Mouse (Mus musculus): ENCODE results near the gene Sbds. TPM values are rescaled to one million over a fixed set of nuclear protein-coding genes. Genes with fewer than 3 reads are reported as not detected.

Sbds gene
- polyA plus RNA-seq, 1 experiment from 2014 or later = 69.4 TPM

DNA sequence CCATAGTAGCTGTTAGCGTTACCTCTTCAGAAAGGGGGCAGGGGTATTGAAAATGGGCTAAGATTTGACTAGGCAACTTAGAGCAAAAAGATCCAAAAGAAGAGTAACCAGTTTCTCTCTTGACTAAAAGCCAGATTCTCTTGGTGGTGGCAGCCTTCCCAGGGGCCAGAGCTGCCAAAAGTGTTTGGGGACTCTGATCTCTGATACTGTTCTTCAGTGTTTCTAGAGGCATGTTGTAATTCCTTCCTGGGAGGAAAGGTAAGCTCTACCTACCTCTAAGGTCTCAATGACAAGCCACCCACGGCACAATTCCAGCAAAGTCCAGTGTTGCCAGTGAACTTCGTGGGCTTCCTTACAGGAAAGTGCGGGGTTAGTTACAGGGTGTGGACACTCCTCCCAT, 37.9 kb downstream of the Sbds start:
- ATAC-seq (ENCODE audit: insufficient read depth, low FRiP score, low read depth) = no peak
- H3K27ac ChIP-seq = no peak overlapping the region
- H3K27me3 ChIP-seq (replicated peaks) = no peaks in the 10 kb centered on the region
- H3K4me2 ChIP-seq = no peak overlapping the region
- H3K4me3 ChIP-seq (replicated peaks) = no peak overlapping the region
- H3K36me3 ChIP-seq = 0 out of 2 replicates have a peak, but pooled peaks cover 12% of the 10 kb centered on the region
- H3K4me1 ChIP-seq = no peaks in the 10 kb centered on the region
- WGBS = 85% methylated on average over 4 of the region's 4 CpGs
- no peak overlapping the region for H3K9ac ChIP-seq
- no peaks in the 10 kb centered on the region for H3K9me3 ChIP-seq

DNA sequence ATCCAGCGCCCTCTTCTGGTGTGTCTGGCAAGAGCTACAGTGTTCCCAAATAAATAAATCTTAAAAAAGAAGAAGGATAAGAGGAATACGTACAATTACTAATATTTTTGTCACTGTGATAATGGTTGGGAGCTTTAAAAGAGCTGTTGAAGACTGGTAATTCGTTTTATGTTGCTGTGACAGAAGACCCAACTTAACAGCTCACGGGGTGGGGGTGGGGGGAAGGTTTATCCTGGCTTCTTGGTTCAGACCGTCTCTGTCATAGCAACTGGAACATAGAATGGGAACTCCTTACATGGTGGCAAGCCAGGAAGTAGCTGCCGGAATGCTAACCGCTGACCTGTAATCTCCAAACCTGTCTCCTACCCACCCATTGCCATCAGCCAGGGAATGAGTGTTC, 38.5 kb downstream of the Sbds start, which contains the start of gene Tmem248:
Gene Tmem248 (plus strand): TSS at position 301 of the 400 bp plus-strand sequence.
- ATAC-seq (ENCODE audit: insufficient read depth, low FRiP score, low read depth) = no peak
- 81% methylated on average over 7 of the region's 7 CpGs for WGBS
- no peaks in the 10 kb centered on the region for H3K27me3 ChIP-seq (replicated peaks)
- H3K4me1 ChIP-seq = no peaks in the 10 kb centered on the region
- no peak within 1 kb of the TSS for H3K27ac ChIP-seq
- H3K4me3 ChIP-seq (replicated peaks) = no peak within 1 kb of the TSS
- no peak within 1 kb of the TSS for H3K9ac ChIP-seq
- peaks cover 17% of the 10 kb centered on the region for H3K36me3 ChIP-seq
- H3K9me3 ChIP-seq = no peaks in the 10 kb centered on the region
- no peak within 1 kb of the TSS for H3K4me2 ChIP-seq

DNA sequence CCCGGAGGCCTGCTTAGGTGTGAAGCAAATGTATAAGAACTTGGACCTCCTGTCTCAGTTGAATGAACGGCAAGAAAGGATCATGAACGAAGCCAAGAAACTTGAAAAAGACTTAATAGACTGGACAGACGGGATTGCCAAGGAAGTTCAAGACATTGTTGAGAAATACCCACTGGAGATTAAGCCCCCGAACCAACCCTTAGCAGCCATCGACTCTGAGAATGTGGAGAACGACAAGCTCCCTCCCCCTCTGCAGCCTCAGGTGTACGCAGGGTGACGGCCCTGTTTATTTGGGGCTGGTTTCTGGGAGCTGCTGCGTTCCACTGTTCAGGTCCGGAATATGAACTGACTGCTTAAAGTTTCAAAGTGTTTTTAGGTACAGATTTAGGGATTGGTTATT, 42.4 kb downstream of the Sbds start:
- H3K4me3 ChIP-seq (replicated peaks) = no peak overlapping the region
- peaks cover 44% of the 10 kb centered on the region for H3K36me3 ChIP-seq
- H3K9me3 ChIP-seq = no peaks in the 10 kb centered on the region
- H3K4me1 ChIP-seq = no peaks in the 10 kb centered on the region
- no peak overlapping the region for H3K9ac ChIP-seq
- ATAC-seq (ENCODE audit: insufficient read depth, low FRiP score, low read depth) = no peak
- H3K4me2 ChIP-seq = no peak overlapping the region
- H3K27ac ChIP-seq = no peak overlapping the region
- no peaks in the 10 kb centered on the region for H3K27me3 ChIP-seq (replicated peaks)
- 89% methylated on average over 11 of the region's 11 CpGs for WGBS

DNA sequence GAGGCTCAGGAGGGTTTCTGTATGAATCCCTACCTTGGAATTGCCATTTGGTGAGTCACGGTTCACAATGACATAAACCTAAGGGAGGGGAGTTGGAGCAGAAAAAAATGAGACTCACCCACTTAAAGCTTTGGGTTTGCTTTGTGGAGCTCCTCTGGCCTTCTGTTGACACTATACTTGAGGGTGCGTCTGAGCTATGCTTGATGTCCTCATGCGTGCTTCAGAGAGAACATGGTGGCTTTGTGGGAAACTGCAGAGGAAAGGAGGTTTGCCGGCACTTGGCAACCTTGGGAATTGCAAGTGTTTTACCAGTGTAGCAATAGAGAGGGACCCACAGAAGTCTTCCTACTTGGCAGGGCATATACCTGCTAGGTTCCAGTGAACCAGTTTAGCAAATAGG, 48.0 kb downstream of the Sbds start:
- H3K9ac ChIP-seq = no peak overlapping the region
- no peak overlapping the region for H3K27ac ChIP-seq
- no peaks in the 10 kb centered on the region for H3K9me3 ChIP-seq
- H3K27me3 ChIP-seq (replicated peaks) = no peaks in the 10 kb centered on the region
- H3K36me3 ChIP-seq = peaks cover 32% of the 10 kb centered on the region
- H3K4me1 ChIP-seq = no peaks in the 10 kb centered on the region
- no peak overlapping the region for H3K4me2 ChIP-seq
- no peak for ATAC-seq (ENCODE audit: insufficient read depth, low FRiP score, low read depth)
- 83% methylated on average over 4 of the region's 4 CpGs for WGBS
- no peak overlapping the region for H3K4me3 ChIP-seq (replicated peaks)

DNA sequence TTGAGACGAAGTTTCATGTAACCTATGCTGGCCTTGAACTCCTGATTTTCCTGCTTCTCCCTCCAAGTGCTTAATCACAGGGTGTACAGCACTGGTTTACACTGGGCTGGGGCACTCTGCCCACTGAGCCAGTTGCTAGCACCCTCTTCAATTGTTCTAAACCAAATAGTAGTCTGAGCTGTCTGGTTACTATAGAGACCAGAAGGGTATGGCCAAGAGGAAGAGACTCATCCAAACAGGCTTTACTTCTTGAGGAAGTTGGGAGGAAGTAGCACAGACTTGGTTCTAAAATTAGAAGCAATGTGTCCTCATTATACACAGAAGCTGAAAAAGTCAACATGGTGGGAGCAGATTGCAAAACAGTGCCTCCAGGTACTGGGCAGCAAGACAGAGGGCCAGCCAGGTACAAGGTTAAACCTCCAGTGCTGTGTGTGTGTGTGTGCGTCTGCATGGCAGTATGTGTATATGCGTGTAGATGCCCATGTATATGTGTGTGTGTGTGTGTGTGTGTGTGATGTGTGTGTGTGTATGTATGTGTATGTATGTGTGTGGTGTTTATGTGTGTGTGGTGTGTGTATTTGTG, 49.8 kb downstream of the Sbds start:
- no peak overlapping the region for H3K9ac ChIP-seq
- H3K4me1 ChIP-seq = no peaks in the 10 kb centered on the region
- no peak overlapping the region for H3K4me3 ChIP-seq (replicated peaks)
- ATAC-seq (ENCODE audit: insufficient read depth, low FRiP score, low read depth) = no peak
- H3K4me2 ChIP-seq = no peak overlapping the region
- no peaks in the 10 kb centered on the region for H3K27me3 ChIP-seq (replicated peaks)
- WGBS = 92% methylated on average over 3 of the region's 3 CpGs
- peaks cover 24% of the 10 kb centered on the region for H3K36me3 ChIP-seq
- no peaks in the 10 kb centered on the region for H3K9me3 ChIP-seq
- no peak overlapping the region for H3K27ac ChIP-seq

DNA sequence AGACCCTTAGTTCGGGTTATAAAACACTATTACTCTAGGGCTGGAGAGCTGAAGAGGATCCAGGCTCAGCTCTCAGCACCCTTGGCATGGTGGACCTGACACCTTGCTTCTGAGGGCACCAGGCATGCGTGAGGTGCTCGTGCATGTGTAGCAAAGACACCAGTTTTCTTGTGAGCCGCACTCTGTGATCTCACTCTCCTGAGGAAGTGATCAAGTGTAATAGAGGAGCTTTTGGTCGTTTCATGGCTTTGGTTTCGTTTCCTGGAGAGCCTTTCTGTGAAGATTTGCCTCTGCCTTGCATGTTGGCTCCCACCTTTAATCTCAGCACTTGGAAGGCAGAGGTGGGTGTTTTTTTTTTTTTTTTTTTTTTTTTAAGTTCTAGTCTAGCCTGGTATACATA, 50.8 kb downstream of the Sbds start:
- 79% methylated on average over 6 of the region's 6 CpGs for WGBS
- ATAC-seq (ENCODE audit: insufficient read depth, low FRiP score, low read depth) = no peak
- Histone ChIP-seq H3K27me3 (replicated peaks) (no peaks in the 10 kb centered on the region), H3K4me3 (replicated peaks) (no peak overlapping the region), H3K9ac (no peak overlapping the region), H3K9me3 (no peaks in the 10 kb centered on the region), H3K4me2 (no peak overlapping the region), H3K27ac (no peak overlapping the region), H3K36me3 (peaks cover 14% of the 10 kb centered on the region), H3K4me1 (no peaks in the 10 kb centered on the region)

DNA sequence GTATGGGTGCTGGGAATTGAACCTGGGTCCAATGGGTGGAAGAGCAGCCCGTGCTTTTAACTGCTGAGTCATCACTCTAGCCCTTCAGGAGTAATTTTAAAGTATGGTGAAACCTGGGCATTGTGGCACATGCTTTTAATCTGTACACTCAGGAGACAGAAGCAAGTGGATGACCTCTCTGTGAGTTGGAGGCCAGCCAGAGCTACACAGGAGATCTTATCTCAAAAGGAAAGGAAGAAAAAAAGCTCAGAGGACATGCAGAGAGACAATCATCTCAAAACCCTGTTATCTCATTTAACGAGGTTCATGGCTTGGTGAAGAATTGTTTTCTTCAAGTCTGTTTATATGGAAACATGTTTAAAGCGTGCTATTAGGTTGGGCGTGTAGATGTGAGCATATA, 51.4 kb downstream of the Sbds start:
- Histone ChIP-seq H3K4me1 (no peaks in the 10 kb centered on the region), H3K27ac (no peak overlapping the region), H3K36me3 (peaks cover 8% of the 10 kb centered on the region), H3K27me3 (replicated peaks) (no peaks in the 10 kb centered on the region), H3K9ac (no peak overlapping the region), H3K4me2 (no peak overlapping the region), H3K4me3 (replicated peaks) (no peak overlapping the region), H3K9me3 (no peaks in the 10 kb centered on the region)
- ATAC-seq (ENCODE audit: insufficient read depth, low FRiP score, low read depth) = no peak
- WGBS = 81% methylated on average over 4 of the region's 4 CpGs

DNA sequence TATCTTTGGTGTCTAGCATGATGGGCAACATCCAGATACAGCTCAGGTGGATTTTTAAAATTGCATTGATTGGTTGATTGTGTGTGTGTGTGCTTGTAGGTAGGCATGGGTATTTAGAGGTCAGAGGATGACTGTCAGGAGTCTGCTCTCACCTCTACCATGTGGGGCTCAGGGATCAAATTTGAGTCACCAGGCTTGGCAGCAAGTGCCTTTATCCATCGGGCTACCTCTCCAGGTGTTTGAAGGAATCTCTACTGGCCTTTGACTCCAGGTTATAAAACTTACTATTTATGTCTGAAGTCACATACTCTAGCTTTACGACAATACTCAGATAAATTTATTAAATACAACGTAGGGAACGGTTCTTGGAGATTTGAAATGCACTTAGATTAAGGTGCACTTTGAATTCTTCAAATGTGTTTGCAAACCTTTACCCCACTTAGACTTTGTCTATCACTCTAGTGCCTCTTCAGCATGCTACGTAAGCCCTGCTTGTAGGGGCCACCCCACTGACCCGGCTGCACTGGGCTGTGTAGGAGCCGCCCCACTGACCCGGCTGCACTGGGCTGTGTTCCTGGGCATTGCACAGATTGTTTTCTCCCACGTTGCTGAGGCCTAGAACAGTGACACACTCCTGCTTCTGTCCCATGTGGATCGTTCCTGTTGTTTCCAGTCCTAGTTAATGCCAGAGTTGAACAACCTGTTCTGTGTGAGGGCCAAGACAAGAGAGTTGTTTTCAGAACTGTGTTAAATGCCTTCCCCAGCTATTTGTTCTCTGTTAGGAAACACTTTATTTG, 54.9 kb downstream of the Sbds start:
- ATAC-seq (ENCODE audit: insufficient read depth, low FRiP score, low read depth) = no peak
- no peak overlapping the region for H3K4me3 ChIP-seq (replicated peaks)
- H3K4me1 ChIP-seq = no peaks in the 10 kb centered on the region
- H3K27me3 ChIP-seq (replicated peaks) = no peaks in the 10 kb centered on the region
- H3K9ac ChIP-seq = no peak overlapping the region
- no peak overlapping the region for H3K4me2 ChIP-seq
- no peak overlapping the region for H3K27ac ChIP-seq
- H3K36me3 ChIP-seq = peaks cover 16% of the 10 kb centered on the region
- WGBS = 83% methylated on average over 10 of the region's 10 CpGs
- H3K9me3 ChIP-seq = no peaks in the 10 kb centered on the region

DNA sequence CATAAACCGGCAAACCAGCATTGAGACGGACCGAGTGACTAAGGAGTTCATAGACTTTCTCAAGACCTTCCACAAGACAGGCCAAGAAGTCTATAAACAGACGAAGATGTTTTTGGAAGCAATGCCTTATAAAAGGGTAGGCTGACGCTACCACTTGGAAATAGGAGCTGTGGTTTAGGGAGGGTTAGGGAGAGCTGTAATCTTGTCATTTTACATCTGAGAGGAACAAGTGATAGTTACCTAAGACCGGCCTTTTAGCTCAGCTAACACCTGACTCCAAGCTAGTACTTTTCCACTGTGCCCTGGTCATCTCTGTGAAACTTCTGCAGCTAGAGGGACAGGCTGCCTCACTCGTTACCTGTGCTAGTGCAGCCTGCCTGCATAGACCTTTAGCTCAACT, 57.3 kb downstream of the Sbds start:
- WGBS = 89% methylated on average over 7 of the region's 7 CpGs
- Histone ChIP-seq H3K9me3 (no peaks in the 10 kb centered on the region), H3K9ac (no peak overlapping the region), H3K27ac (no peak overlapping the region), H3K4me3 (replicated peaks) (no peak overlapping the region), H3K36me3 (peaks cover 28% of the 10 kb centered on the region), H3K27me3 (replicated peaks) (no peaks in the 10 kb centered on the region), H3K4me2 (no peak overlapping the region), H3K4me1 (no peaks in the 10 kb centered on the region)
- no peak for ATAC-seq (ENCODE audit: insufficient read depth, low FRiP score, low read depth)

DNA sequence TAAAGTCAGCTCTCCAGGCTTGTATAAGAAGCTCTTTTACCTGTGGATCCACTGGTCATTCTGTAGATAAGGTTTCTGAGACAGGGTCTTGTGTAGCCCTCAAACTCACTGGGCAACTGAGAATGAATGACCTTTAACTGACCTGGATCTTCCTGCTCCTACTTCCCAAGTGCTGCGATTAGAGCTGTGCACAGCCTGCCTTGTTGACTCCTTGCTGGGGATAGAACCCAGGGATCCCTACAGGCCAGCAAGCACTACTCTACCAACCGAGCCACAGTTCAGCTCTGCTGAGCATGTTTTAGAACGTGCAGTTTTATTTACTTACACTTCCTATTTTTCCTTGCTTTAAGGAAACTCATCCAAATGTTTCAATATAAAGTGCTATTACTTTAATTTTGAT, 57.9 kb downstream of the Sbds start:
- Histone ChIP-seq H3K27me3 (replicated peaks) (no peaks in the 10 kb centered on the region), H3K36me3 (peaks cover 28% of the 10 kb centered on the region), H3K4me1 (no peaks in the 10 kb centered on the region), H3K4me2 (no peak overlapping the region), H3K9me3 (no peaks in the 10 kb centered on the region), H3K4me3 (replicated peaks) (no peak overlapping the region), H3K9ac (no peak overlapping the region), H3K27ac (no peak overlapping the region)
- ATAC-seq (ENCODE audit: insufficient read depth, low FRiP score, low read depth) = no peak
- WGBS = 73% methylated on average over 3 of the region's 3 CpGs

DNA sequence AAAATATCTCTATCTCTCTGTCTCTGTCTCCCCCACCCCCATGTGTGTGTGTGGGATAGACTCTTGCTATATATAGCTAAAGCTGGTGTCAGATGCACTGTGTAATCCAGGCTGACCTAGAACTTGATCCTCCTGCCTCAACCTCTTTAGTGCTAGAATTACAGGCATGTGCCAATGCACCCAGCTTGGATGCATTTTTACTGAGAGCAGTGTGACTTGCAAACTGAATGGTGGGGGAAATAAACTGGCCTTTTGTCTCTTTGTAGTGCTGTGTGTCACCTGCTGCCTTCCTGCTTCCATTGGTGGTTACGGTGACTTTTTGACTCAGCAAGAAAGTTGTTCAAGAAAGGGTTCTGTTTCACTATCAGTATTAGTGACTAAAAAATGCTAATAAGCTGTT, 59.0 kb downstream of the Sbds start:
- WGBS = 84% methylated on average over 1 of the region's 1 CpGs
- Histone ChIP-seq H3K9ac (no peak overlapping the region), H3K4me1 (0 out of 2 replicates have a peak, but pooled peaks cover 4% of the 10 kb centered on the region), H3K27me3 (replicated peaks) (no peaks in the 10 kb centered on the region), H3K9me3 (no peaks in the 10 kb centered on the region), H3K4me3 (replicated peaks) (no peak overlapping the region), H3K27ac (no peak overlapping the region), H3K4me2 (no peak overlapping the region), H3K36me3 (peaks cover 28% of the 10 kb centered on the region)
- ATAC-seq (ENCODE audit: insufficient read depth, low FRiP score, low read depth) = no peak

Measured in stomach, embryonic 15.5 days (tissue).